Mouse (Mus musculus): ENCODE measurements around the gene Pax5. TPM values are rescaled to one million over a fixed set of nuclear protein-coding genes. Genes with fewer than 3 reads are reported as not detected.

Pax5 gene
- polyA plus RNA-seq, 1 experiment from 2014 or later: 0.99 TPM

DNA sequence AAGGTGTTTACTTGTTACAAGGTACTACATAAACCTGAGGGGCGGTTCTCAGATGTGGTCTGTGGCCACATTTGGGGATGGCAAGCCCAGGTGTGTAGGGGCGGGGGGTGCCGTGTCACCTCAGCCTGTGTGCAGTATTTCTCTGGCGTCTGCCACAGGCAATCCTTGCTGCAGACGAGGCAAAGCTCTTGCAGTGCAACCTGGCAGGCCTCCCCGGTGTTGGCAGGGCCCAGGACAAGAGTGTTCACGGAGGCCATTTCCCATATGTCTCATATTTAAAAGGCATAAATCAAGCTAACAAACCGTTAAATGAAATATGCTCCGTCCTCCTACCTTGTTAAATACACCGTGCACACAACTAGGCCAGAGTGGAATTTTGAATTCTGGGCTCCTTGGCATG is 141.6 kb downstream of the Pax5 start:
- no peak overlapping the region for H3K9ac ChIP-seq (ENCODE audit: low read depth, low read length)
- H3K4me3 ChIP-seq (ENCODE audit: low read length): no peak overlapping the region
- H3K27me3 ChIP-seq (replicated peaks; ENCODE audit: control insufficient read depth, insufficient read depth, low read length): peaks cover 9% of the 10 kb centered on the region
- no peak overlapping the region for H3K4me2 ChIP-seq (ENCODE audit: low read length)
- H3K4me1 ChIP-seq (ENCODE audit: control insufficient read depth, insufficient read depth, low read depth, low read length): no peaks in the 10 kb centered on the region
- H3K27ac ChIP-seq (ENCODE audit: low read depth, low read length): no peak overlapping the region
- peak; percentile 37; the same call in 1 of the 2 replicates for ATAC-seq
- H3K36me3 ChIP-seq (ENCODE audit: control insufficient read depth, insufficient read depth, low read length): no peaks in the 10 kb centered on the region
- 55% methylated on average over 10 of the region's 10 CpGs for WGBS
- H3K9me3 ChIP-seq (ENCODE audit: control insufficient read depth, low read length): no peaks in the 10 kb centered on the region

DNA sequence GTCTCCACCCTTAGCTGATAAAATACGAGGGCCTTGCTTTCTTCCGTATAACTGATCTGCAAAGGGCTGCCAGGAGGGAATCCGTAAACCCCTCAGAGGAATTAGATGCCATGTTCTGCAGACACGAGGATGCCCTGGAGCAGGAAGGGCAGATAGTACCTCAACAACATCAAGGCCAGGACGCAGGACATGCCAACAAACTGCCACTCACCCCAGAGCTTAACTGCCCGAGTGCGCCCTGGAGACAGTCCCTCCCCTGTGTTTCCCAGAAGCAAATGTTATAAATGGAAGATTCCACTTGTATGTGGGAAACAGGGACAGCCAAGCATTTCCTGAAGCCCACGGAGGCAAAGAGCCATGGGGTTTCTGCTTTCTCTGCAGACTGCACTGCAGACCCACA is 143.9 kb downstream of the Pax5 start:
- no peaks in the 10 kb centered on the region for H3K9me3 ChIP-seq (ENCODE audit: control insufficient read depth, low read length)
- no peak overlapping the region for H3K4me3 ChIP-seq (ENCODE audit: low read length)
- H3K36me3 ChIP-seq (ENCODE audit: control insufficient read depth, insufficient read depth, low read length): no peaks in the 10 kb centered on the region
- no peak overlapping the region for H3K4me2 ChIP-seq (ENCODE audit: low read length)
- no peak overlapping the region for H3K9ac ChIP-seq (ENCODE audit: low read depth, low read length)
- peaks cover 11% of the 10 kb centered on the region for H3K27me3 ChIP-seq (replicated peaks; ENCODE audit: control insufficient read depth, insufficient read depth, low read length)
- no peak for ATAC-seq
- 65% methylated on average over 8 of the region's 8 CpGs for WGBS
- no peaks in the 10 kb centered on the region for H3K4me1 ChIP-seq (ENCODE audit: control insufficient read depth, insufficient read depth, low read depth, low read length)
- H3K27ac ChIP-seq (ENCODE audit: low read depth, low read length): no peak overlapping the region

DNA sequence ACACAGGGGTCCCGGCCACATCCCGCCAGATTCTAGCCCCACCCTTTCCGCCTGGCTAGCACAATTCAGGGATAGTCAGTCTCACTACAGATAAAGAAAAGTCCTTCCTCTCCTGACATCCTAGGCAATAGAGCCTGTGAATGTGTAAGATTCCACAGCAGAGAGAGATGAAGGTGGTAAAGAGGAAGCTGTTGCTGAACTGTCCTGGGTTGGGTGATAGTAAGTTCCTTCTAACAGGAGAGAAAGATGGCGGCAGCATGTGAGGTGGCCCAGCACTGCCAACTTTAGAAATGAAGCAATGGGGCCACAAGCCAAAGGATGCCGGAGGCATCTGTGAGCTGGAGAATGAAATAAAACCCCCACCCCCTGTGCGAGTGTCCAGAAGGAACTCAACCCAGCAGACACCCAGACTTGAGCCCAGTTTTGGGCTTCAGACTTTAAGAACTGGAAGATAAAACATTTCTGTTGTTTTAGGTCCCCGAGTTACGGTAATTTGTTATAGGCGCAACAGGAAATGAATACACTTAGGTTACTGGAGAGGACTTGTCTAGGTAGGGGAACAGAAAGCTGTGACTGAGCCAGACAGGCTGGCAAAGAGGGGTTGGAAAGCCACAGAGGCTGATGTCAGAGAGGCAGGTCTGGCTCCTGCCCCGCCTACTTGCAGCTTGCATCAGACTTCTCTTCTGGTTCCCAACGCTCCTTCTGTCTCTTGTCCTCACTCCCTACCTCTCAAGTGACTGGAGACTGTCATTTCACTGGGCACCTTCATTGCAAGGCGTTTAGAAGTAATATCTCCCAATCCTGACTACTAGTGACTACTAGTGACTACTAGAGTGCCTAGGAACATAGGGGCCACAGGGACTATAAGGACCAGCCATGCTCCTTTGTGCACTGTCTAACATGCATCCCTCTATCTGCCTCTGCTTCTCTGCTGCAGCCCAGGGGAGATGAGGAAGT is 144.9 kb downstream of the Pax5 start:
- H3K9me3 ChIP-seq (ENCODE audit: control insufficient read depth, low read length): no peaks in the 10 kb centered on the region
- no peak overlapping the region for H3K27ac ChIP-seq (ENCODE audit: low read depth, low read length)
- peaks cover 11% of the 10 kb centered on the region for H3K27me3 ChIP-seq (replicated peaks; ENCODE audit: control insufficient read depth, insufficient read depth, low read length)
- no peaks in the 10 kb centered on the region for H3K36me3 ChIP-seq (ENCODE audit: control insufficient read depth, insufficient read depth, low read length)
- ATAC-seq: no peak
- H3K4me3 ChIP-seq (ENCODE audit: low read length): no peak overlapping the region
- H3K4me1 ChIP-seq (ENCODE audit: control insufficient read depth, insufficient read depth, low read depth, low read length): peaks cover 4% of the 10 kb centered on the region; the same call in 1 of the 2 replicates
- WGBS: 86% methylated on average over 12 of the region's 12 CpGs
- H3K4me2 ChIP-seq (ENCODE audit: low read length): no peak overlapping the region
- H3K9ac ChIP-seq (ENCODE audit: low read depth, low read length): no peak overlapping the region

DNA sequence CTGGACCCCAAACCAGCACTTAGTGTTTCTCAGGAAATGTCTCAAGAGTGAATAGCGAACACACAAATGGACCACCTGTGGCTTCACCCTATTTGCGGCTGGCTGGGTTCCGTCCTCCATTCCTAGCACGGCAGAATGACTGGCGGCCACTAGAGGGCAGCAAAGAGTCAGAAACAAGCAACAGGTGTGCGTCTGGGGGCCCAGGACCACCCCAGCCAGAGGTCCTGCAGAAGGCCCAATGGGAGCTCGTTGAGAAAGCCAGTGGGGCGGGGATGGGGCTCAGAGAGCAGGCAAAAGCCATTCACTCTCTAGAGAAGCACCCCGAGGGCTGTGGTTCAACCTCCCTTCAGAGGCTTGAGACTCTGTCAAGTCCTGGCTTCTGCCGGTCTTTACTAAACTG is 145.7 kb downstream of the Pax5 start:
- WGBS: 5% methylated on average over 10 of the region's 10 CpGs

DNA sequence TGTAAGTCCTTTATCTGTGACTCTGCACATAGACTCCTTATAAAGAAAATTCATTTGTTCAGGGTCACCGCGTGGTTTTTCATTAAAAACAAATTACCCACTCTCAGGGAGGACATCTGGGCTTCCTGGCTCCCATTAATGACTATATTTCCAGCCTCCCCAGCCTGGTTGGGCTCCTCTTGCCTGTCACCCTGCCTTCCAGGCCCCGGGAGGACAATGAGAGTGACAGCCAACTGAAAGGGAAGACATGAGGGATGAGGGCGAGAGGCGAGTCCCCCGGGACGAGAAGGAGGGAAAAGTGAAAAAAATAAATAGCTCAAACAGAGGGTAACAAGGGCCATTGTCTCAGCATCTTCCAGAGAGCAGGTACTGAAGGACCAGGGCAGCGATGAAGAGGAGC is 149.3 kb downstream of the Pax5 start:
- Histone ChIP-seq H3K36me3 (ENCODE audit: control insufficient read depth, insufficient read depth, low read length) (no peaks in the 10 kb centered on the region), H3K4me1 (ENCODE audit: control insufficient read depth, insufficient read depth, low read depth, low read length) (peaks cover 16% of the 10 kb centered on the region), H3K27me3 (replicated peaks; ENCODE audit: control insufficient read depth, insufficient read depth, low read length) (peaks cover 7% of the 10 kb centered on the region), H3K4me2 (ENCODE audit: low read length) (no peak overlapping the region), H3K9ac (ENCODE audit: low read depth, low read length) (no peak overlapping the region), H3K27ac (ENCODE audit: low read depth, low read length) (no peak overlapping the region), H3K4me3 (ENCODE audit: low read length) (no peak overlapping the region), H3K9me3 (ENCODE audit: control insufficient read depth, low read length) (no peaks in the 10 kb centered on the region)
- WGBS: 21% methylated on average over 8 of the region's 8 CpGs
- no peak for ATAC-seq

More for the DNA sequence above, 145.7 kb downstream of the Pax5 start:
- no peak overlapping the region for H3K4me3 ChIP-seq (ENCODE audit: low read length)
- H3K27me3 ChIP-seq (replicated peaks; ENCODE audit: control insufficient read depth, insufficient read depth, low read length): peaks cover 11% of the 10 kb centered on the region
- H3K4me1 ChIP-seq (ENCODE audit: control insufficient read depth, insufficient read depth, low read depth, low read length): peaks cover 4% of the 10 kb centered on the region; the same call in 1 of the 2 replicates
- no peak overlapping the region for H3K4me2 ChIP-seq (ENCODE audit: low read length)
- no peaks in the 10 kb centered on the region for H3K9me3 ChIP-seq (ENCODE audit: control insufficient read depth, low read length)
- H3K9ac ChIP-seq (ENCODE audit: low read depth, low read length): no peak overlapping the region
- H3K36me3 ChIP-seq (ENCODE audit: control insufficient read depth, insufficient read depth, low read length): no peaks in the 10 kb centered on the region
- ATAC-seq: 0 out of 2 replicates have a peak, but pooled peaks have one; percentile 41
- no peak overlapping the region for H3K27ac ChIP-seq (ENCODE audit: low read depth, low read length)

DNA sequence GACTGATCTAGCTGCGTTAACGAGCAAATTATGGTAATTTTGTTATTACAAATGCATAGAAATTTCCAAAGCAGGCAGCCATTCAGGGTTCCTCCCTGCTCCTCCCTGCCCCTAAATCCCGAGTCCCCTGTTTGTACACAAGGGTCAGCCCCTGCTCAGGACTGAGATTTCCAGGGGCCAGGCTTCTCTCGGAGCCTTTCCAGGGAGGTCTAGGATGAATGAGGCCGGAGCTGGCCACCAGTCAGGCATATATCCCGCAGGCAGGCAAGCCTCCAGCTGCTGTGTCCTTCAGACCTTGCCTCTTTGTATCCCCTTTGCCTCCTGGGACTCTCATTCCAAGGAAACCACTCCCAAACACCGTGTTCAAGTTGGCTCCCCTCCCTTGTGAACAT is 151.7 kb downstream of the Pax5 start:
- peak overlapping the region; percentile 68 for H3K9ac ChIP-seq (ENCODE audit: low read depth, low read length)
- 4% methylated on average over 7 of the region's 7 CpGs for WGBS

DNA sequence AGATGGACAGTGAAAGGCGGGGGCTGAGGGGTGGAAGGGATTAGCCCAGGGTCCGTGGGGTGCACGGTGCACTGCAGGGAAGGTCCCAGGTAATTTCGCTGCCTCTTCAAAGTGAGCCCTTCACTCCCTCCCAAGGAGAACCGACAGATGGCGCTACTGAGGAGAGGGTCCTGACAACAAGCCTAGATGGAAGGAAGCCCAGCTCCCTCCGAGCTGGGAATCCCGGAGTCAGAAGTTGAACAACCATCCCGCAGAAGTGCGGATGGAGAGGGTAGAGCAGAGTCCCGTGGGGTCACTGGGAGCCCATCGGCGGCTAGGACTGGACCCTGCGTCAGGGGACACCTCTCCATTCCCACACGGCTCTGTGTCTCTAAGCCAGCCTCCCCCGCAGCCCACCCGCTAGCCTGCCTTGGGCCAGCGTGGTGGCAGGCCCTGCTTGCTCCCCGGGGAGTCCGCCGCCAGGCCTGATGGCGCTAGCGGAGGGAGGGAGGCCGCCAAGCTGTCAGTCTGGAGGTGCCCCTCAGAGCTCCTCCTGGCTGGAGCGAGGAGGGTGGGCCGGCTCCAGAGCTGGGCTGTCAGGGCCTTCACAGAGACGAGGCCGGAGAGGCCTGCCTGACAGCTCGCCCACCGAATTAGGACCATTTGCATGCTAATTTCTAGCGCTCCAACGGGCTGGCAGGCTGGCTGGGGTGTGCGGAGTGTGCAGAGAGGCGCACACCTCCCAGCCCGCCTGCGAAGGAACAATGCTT is 152.3 kb downstream of the Pax5 start:
- Histone ChIP-seq H3K27ac (ENCODE audit: low read depth, low read length) (peak overlapping the region; percentile 74), H3K27me3 (replicated peaks; ENCODE audit: control insufficient read depth, insufficient read depth, low read length) (no peaks in the 10 kb centered on the region; the same call in 1 of the 2 replicates), H3K9ac (ENCODE audit: low read depth, low read length) (peak overlapping the region; percentile 68), H3K4me2 (ENCODE audit: low read length) (peak overlapping the region; percentile 72), H3K4me1 (ENCODE audit: control insufficient read depth, insufficient read depth, low read depth, low read length) (peaks cover 16% of the 10 kb centered on the region), H3K36me3 (ENCODE audit: control insufficient read depth, insufficient read depth, low read length) (no peaks in the 10 kb centered on the region), H3K4me3 (ENCODE audit: low read length) (peak overlapping the region; percentile 37), H3K9me3 (ENCODE audit: control insufficient read depth, low read length) (no peaks in the 10 kb centered on the region)
- 2% methylated on average over 34 of the region's 36 CpGs for WGBS
- ATAC-seq: peak; percentile 89

More for the DNA sequence above, 151.7 kb downstream of the Pax5 start:
- Histone ChIP-seq H3K4me3 (ENCODE audit: low read length) (peak overlapping the region; percentile 37; the same call in 1 of the 2 replicates), H3K27me3 (replicated peaks; ENCODE audit: control insufficient read depth, insufficient read depth, low read length) (peaks cover 1% of the 10 kb centered on the region; the same call in 1 of the 2 replicates), H3K27ac (ENCODE audit: low read depth, low read length) (peak overlapping the region; percentile 74), H3K4me2 (ENCODE audit: low read length) (peak overlapping the region; percentile 72), H3K4me1 (ENCODE audit: control insufficient read depth, insufficient read depth, low read depth, low read length) (peaks cover 16% of the 10 kb centered on the region), H3K36me3 (ENCODE audit: control insufficient read depth, insufficient read depth, low read length) (no peaks in the 10 kb centered on the region), H3K9me3 (ENCODE audit: control insufficient read depth, low read length) (no peaks in the 10 kb centered on the region)
- ATAC-seq: peak; percentile 51

DNA sequence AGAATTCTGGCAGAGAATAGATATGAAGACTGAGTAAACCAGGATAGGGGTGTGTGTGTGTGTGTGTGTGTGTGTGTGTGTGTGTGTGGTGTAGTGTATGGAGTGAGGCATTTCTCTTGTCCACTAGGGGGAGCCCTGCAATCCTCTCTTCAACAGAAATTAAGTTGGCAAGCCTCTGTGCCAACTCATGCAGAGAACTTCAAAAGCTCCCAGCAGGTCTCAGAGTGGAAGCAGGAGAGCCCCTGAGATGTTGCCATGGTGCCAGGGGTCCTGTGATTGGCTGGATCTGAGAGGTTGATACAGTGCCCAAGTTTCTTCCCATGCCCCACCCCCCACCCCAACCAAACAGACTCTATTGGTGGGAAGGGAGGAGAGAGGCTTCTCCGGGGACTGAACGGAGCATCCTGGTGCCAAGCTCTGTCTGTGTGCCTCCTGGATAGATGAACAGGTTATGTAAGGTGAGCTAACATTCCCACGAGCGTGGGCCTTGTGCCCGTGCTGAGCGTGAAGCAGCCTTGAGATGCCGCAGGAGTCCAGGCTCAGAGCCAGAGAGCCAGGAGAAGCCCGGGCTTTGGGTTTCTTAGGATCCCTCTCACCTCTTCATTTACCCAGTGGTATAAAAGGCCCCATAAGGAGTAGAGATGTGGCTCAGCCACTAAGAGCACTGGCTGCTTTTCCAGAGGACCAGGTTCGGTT is 153.6 kb downstream of the Pax5 start:
- Histone ChIP-seq H3K36me3 (ENCODE audit: control insufficient read depth, insufficient read depth, low read length) (no peaks in the 10 kb centered on the region), H3K27ac (ENCODE audit: low read depth, low read length) (no peak overlapping the region), H3K9me3 (ENCODE audit: control insufficient read depth, low read length) (no peaks in the 10 kb centered on the region), H3K9ac (ENCODE audit: low read depth, low read length) (no peak overlapping the region), H3K4me2 (ENCODE audit: low read length) (no peak overlapping the region), H3K4me3 (ENCODE audit: low read length) (no peak overlapping the region), H3K4me1 (ENCODE audit: control insufficient read depth, insufficient read depth, low read depth, low read length) (peaks cover 16% of the 10 kb centered on the region), H3K27me3 (replicated peaks; ENCODE audit: control insufficient read depth, insufficient read depth, low read length) (no peaks in the 10 kb centered on the region; the same call in 1 of the 2 replicates)
- WGBS: 73% methylated on average over 9 of the region's 9 CpGs
- peak; percentile 41; the same call in 1 of the 2 replicates for ATAC-seq

Data from hindbrain, embryonic 16.5 days (tissue).